8 mouse cellular contexts compared by ENCODE assay signal in the genomic region with DNA sequence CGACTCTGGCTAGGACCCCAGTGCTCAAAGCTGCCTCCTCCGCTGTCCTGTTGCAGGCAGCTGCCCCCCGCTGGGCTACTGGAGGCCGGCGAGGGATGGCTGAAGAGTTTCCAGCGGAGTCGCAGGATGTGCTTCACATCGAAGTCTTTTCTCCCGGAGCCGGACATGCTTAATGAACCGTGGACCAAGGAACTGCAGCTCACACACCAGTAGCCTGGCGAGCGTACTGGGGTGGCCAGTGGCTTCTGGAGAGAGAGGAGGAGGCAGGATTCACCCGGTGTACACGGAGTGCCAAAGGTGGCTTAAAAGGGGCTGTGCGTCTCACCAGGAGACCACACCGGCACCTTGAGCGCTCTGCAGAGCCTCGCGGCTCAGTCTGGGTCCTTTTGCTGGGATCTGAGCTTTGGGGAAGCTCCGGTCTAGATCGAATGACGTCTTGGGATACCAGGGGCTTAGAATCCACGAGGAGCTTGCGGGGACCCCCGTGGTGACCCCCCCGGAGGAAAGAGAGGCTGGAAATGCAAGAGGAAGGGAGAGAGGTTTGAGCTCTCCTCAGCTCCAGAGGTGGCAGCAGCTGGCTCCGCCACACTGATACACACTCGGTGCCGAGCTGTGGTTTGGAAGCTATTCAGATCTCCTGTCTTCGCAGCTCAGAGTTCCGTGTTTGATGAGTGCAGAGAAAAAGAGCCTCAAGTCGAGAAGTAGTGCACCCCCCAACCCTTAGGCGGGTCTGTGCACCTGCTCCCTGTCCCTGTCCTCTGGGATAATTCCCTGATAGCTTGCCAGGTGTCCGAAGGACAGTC. TPM values are rescaled to one million over a fixed set of nuclear protein-coding genes. Genes with fewer than 3 reads are reported as not detected.
DNase-seq lines count a peak whose midpoint lies in the region; ATAC-seq and TF ChIP-seq lines count a peak whose summit lies in the region.

No protein-coding gene starts in this region.

- DNase-seq in heart, postnatal 0 days (ENCODE audit: low spot score): no peak
- no peak for DNase-seq in heart, postnatal 14 days
- peak; percentile 57 for DNase-seq in brain, adult 2 months (ENCODE audit: low read depth, low spot score)
- peak; percentile 54 for DNase-seq in limb, embryonic 10.5 days (ENCODE audit: low spot score)
- DNase-seq in retina, postnatal 1 day: peak; percentile 78
- DNase-seq in ovary, adult 18-20 months (ENCODE audit: low spot score): no peak

- H3K9ac ChIP-seq in heart, postnatal 0 days (replicated peaks; ENCODE audit: low read depth, low read length): no peak overlapping the region
- peak overlapping the region; percentile 53 for H3K9ac ChIP-seq in forebrain, embryonic 16.5 days (replicated peaks; ENCODE audit: low read depth, low read length)

- intact Hi-C loops in heart, postnatal 14 days (cut with DNase I): no loop called here

- H3K4me3 ChIP-seq in heart, postnatal 0 days (ENCODE audit: low read depth, low read length): peak overlapping the region; percentile 41
- peak overlapping the region; percentile 53 for H3K4me3 ChIP-seq in forebrain, embryonic 16.5 days (replicated peaks; ENCODE audit: low read length)
- peak overlapping the region; percentile 58 for H3K4me3 ChIP-seq in limb, embryonic 10.5 days

- no peak for ATAC-seq in heart, postnatal 0 days (ENCODE audit: insufficient read depth, low read depth)
- peak; percentile 89 for ATAC-seq in forebrain, embryonic 16.5 days
- no peak; the same call in 1 of the 2 replicates for ATAC-seq in megakaryocyte progenitor cell, adult 5-6 weeks (replicated peaks; ENCODE audit: poor library complexity)

- TF ChIP-seq CTCF in heart, postnatal 0 days (IDR thresholded peaks at IDR 0.05; ENCODE audit: low read depth): no peak

- H3K9me3 ChIP-seq in heart, postnatal 0 days (replicated peaks; ENCODE audit: control insufficient read depth, low read length): no peaks in the 10 kb centered on the region
- no peaks in the 10 kb centered on the region for H3K9me3 ChIP-seq in forebrain, embryonic 16.5 days (ENCODE audit: control insufficient read depth, low read length)
- H3K9me3 ChIP-seq in limb, embryonic 10.5 days (replicated peaks): no peaks in the 10 kb centered on the region

- TF ChIP-seq EP300 in heart, postnatal 0 days (IDR thresholded peaks at IDR 0.05; ENCODE audit: low read depth): no peak

- no peaks in the 10 kb centered on the region for H3K36me3 ChIP-seq in heart, postnatal 0 days (replicated peaks; ENCODE audit: control insufficient read depth, insufficient read depth, low read length)
- H3K36me3 ChIP-seq in forebrain, embryonic 16.5 days (ENCODE audit: control insufficient read depth, insufficient read depth): no peaks in the 10 kb centered on the region
- no peaks in the 10 kb centered on the region for H3K36me3 ChIP-seq in limb, embryonic 10.5 days

- H3K4me1 ChIP-seq in heart, postnatal 0 days (ENCODE audit: control insufficient read depth, insufficient read depth): peaks cover 4% of the 10 kb centered on the region; the same call in 1 of the 2 replicates
- peaks cover 10% of the 10 kb centered on the region for H3K4me1 ChIP-seq in forebrain, embryonic 16.5 days (replicated peaks; ENCODE audit: control insufficient read depth, insufficient read depth, low read length)
- H3K4me1 ChIP-seq in limb, embryonic 10.5 days: peaks cover 12% of the 10 kb centered on the region

- 3% methylated on average over 35 of the region's 35 CpGs for WGBS in heart, postnatal 0 days
- under 1% methylated on average over 35 of the region's 35 CpGs for WGBS in forebrain, embryonic 16.5 days
- WGBS in limb, embryonic 10.5 days: 2% methylated on average over 35 of the region's 35 CpGs

- H3K4me2 ChIP-seq in heart, postnatal 0 days (ENCODE audit: low read depth, low read length): peak overlapping the region; percentile 74
- peak overlapping the region; percentile 92 for H3K4me2 ChIP-seq in forebrain, embryonic 16.5 days (ENCODE audit: low read length)

- H3K27me3 ChIP-seq in heart, postnatal 0 days (ENCODE audit: control insufficient read depth, insufficient read depth, low read length): peaks cover 10% of the 10 kb centered on the region; the same call in 1 of the 2 replicates
- H3K27me3 ChIP-seq in forebrain, embryonic 16.5 days (replicated peaks; ENCODE audit: control insufficient read depth, insufficient read depth, low read length): no peaks in the 10 kb centered on the region
- peaks cover 32% of the 10 kb centered on the region for H3K27me3 ChIP-seq in limb, embryonic 10.5 days (ENCODE audit: low read depth, poor library complexity, severe bottlenecking)

- H3K27ac ChIP-seq in heart, postnatal 0 days (ENCODE audit: low read depth): no peak overlapping the region
- H3K27ac ChIP-seq in forebrain, embryonic 16.5 days (ENCODE audit: low read length): 0 out of 2 replicates have a peak overlapping the region, but pooled peaks have one; percentile 11
- peak overlapping the region; percentile 42; the same call in 1 of the 2 replicates for H3K27ac ChIP-seq in limb, embryonic 10.5 days

RNA-seq across cellular contexts. Expression of gene Klhl1, which starts 0.6 kb away (rescaled TPM):
- total RNA-seq in heart, postnatal 0 days (2014; rRNA removed; ENCODE audit: low replicate concordance): not detected in 2 replicates
- polyA plus RNA-seq in heart, postnatal 0 days (2015; fragmentation: Nextera tagmentation; extraction: Ambion mirVana): 0.01 TPM in 1 of 2 replicates, not detected in the other
- total RNA-seq in heart, postnatal 14 days (2021): not detected
- polyA plus RNA-seq in forebrain, embryonic 16.5 days (2015; fragmentation: Nextera tagmentation; extraction: Ambion mirVana): 2.2 and 3.1 TPM in 2 replicates
- 0.03 TPM in 1 of 2 replicates, not detected in the other for polyA plus RNA-seq in limb, embryonic 10.5 days (2016; fragmentation: Nextera tagmentation; extraction: Ambion mirVana)
- total RNA-seq in megakaryocyte progenitor cell, adult 5-6 weeks (2015): not detected in 2 replicates
- not detected in 2 replicates for total RNA-seq in megakaryocyte progenitor cell, adult 5-6 weeks (2017)

Comparison
In these comparisons a context has a peak if more than half of its experiments do, and no peak if none do; other contexts are left out.
1. DNase-seq: peak in brain, adult 2 months (single experiment), limb, embryonic 10.5 days (single experiment) and retina, postnatal 1 day (single experiment); none in heart, postnatal 0 days (single experiment), heart, postnatal 14 days (0 of 2) and ovary, adult 18-20 months (single experiment).
2. Peak in every context shown above with its lines, with median percentiles within 50 percentile points of each other: H3K4me3 ChIP-seq.